Mouse (Mus musculus) thymus, postnatal 14 days (tissue): ENCODE data around the gene Tmem259.
A peak's percentile ranks its signal among the peaks of the same experiment; 100 is the strongest.

Experiments
- DNase-seq: peaks from one replicate; pipeline ENCODE4 v3.0.0; 2021

The Tmem259 gene

GRCm38 (mm10) chr10:79984195-79984816 is at the start of gene Tmem259:
Gene Tmem259 (minus strand): TSS chr10:79984330.
- peak; percentile 92 for DNase-seq

GRCm38 (mm10) chr10:80032799-80033480 is 48.8 kb upstream of the Tmem259 start:
- no peak for DNase-seq

GRCm38 (mm10) chr10:80030736-80031135 is 46.6 kb upstream of the Tmem259 start:
- no peak for DNase-seq

DNA sequence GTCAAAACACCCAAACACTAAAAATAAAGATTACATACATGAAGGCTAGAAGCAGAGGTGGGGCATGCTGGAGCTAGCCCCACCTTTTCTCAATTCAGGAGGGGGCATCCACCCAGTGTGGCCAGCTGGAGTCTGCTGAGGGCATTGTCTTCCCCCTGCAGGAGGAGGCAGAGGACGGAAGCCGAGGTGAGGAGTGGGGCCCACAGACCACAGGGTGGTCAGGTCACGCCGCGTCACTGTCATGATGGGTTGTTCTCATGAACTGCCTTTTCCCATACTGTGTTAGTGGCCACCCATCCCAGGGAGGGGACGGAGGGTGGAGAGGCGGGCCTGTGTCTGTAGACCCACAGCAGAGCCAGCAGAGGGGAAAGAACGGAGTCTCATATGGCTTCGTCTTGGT is 46.1 kb upstream of the Tmem259 start:
- no peak for DNase-seq

DNA sequence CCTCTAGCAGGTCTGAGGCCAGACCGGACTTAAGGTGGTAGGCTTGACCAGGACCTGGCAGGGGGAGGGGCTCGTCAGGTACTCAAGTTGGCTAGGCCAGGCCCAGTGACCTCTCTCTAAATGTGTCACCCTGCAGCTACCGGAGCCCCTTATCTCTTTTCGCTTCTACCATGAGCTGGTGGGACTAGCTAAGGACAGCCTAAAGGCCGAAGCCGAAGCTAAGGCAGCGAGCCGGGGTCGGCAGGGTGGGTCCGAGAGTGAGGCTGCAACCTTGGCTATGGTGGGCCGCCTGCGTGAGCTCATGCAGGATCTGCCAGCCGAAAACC is 44.4 kb upstream of the Tmem259 start:
- no peak for DNase-seq

GRCm38 (mm10) chr10:80027681-80028520 is 43.8 kb upstream of the Tmem259 start:
- DNase-seq = peak; percentile 33

GRCm38 (mm10) chr10:80025889-80026288 is 41.8 kb upstream of the Tmem259 start:
- DNase-seq = peak; percentile 65

DNA sequence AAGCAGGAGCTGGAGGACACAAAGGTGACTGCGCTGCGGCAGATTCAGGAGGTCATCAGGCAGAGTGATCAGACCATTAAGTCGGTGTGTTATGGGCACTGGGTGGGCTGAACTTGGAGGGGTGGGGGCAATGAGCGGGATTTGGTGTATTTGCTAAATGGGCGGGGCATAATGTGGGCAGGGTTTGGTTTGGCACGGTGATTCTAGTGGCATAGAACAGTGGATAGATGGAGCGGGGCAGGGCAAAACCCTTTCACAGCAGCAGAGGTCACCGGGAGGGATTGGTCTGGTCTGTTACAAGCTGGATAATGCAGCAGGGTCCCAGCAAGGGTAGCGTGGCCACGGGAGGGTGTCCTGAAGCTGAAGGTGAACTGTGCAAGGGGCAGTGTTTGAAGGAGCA is 41.3 kb upstream of the Tmem259 start:
- DNase-seq = no peak

- peak; percentile 58 for DNase-seq
Observed at GRCm38 (mm10) chr10:80025044-80025347, 40.9 kb upstream of the Tmem259 start.

DNA sequence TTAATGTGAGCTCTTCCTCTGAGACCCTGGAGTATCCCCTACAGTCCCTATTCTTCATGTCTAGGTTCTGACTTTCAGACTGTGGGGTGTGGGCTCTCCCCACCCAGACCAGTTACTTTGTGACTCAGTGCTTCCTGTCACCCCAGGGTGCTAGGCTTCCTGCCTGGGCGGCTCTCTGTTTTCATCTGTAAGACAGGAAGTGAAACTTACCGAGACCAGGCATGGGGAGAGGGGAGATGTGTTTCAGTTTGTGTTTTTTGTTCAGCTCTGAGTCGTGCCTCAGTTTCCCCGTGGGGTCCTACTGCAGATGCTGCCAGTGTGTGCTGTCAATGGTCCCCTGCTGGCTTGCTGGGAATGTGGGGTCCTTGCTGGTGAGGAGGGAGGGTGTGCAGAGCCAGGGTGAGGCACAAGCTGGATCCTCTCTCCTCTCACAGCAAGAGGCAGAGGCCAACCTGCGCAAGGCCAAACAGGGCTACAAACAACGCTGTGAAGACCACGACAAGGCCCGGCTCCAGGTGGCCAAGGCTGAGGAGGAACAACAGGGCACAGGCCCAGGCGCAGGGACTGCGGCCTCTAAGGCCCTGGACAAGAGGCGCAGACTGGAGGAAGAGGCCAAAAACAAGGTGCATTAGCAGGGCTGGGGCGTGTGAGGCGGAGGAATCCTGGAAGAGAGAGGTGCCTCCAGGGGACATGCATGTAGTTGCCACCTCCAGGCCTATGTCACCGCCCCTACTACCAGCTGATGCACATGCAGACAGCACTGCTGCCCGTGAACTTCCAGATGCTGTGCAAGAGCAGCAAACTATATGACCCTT is 40.3 kb upstream of the Tmem259 start:
- DNase-seq = peak; percentile 88

GRCm38 (mm10) chr10:80023758-80024157 is 39.6 kb upstream of the Tmem259 start:
- no peak for DNase-seq

DNA sequence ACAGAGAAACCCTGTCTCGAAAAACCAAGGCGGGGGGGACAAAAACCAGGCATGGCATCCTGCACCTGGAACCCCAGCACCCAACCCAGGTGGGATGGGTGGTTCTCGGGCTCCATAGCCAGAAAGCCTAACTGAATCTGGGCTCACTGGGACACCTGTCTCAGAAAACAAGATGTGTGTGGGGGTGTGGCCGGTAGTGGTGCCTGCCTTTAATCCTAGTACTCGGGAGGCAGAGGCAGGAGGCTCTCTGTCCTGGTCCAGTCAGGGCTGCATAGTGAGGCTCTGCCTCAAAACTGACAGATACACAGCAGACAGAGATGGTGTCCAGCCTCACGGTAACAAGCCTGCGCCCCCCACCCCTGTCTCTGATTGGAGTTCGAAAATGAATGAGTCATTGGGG is 38.7 kb upstream of the Tmem259 start:
- DNase-seq = peak; percentile 37

GRCm38 (mm10) chr10:80022164-80022563 is 38.0 kb upstream of the Tmem259 start:
- DNase-seq = peak; percentile 69

DNA sequence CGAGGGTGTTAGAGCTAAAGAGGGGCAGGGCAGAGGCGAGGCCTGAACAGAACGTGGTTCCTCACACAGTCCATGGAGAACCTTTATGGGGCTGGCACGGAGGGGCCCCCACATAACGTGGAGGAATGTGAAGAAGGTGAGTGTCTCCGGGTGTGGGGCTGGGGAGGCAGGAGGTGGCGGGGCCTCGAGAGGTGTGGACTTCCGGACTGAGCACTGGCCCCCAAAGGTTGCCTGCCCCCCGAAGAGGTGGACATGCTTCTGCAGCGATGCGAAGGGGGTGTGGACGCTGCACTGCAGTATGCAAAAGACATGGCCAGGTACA is 37.2 kb upstream of the Tmem259 start:
- no peak for DNase-seq

DNA sequence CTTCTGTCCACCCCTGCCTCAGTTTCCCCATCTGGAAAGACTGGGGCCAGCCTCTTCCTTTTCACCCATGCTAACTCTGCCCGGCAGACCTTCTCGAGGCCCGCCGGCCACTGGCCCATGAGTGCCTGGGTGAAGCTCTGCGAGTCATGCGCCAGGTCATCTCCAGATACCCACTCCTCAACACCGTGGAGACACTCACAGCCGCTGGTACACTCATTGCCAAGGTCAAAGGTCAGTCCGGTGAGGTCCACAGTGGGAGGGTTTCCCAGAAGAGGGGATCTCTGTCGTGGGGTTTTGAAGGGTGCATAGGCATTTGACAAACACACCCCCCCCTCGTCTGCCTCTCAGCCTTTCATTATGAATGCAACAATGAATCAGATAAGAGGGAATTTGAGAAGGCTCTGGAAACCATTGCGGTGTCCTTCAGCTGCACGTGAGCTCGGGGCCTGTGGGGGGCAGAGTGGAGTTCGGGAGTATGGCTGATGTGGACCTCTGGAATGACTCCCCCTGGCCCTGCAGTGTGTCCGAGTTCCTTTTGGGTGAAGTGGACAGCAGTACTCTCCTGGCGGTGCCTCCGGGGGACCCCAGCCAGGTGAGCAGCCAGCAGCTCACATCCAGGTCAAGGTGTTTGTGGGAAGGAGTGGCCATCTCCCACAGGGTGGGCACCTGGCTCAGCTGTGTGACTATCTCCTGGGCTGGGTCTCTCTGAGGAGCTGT is 36.6 kb upstream of the Tmem259 start:
- peak; percentile 28 for DNase-seq

DNA sequence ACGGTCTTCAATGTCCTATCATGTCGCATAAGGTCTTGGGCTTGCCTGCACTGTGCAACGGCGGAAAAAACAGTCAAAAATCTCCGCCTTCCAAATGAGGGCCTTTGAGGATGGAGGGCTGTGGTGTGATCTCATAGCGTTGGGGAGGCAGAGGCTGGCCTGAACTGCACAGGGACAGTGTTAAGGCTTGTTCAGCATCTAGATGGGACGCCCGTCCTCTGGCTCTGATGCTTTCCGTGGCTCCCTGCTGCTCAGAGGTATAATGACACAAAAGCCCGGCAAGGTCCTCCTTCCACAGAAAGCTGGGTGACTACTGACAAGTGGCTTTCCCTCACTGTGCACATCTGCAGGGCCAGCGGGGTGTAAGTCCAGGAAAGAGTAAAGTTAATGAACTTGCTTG is 36.1 kb upstream of the Tmem259 start:
- DNase-seq = no peak

DNA sequence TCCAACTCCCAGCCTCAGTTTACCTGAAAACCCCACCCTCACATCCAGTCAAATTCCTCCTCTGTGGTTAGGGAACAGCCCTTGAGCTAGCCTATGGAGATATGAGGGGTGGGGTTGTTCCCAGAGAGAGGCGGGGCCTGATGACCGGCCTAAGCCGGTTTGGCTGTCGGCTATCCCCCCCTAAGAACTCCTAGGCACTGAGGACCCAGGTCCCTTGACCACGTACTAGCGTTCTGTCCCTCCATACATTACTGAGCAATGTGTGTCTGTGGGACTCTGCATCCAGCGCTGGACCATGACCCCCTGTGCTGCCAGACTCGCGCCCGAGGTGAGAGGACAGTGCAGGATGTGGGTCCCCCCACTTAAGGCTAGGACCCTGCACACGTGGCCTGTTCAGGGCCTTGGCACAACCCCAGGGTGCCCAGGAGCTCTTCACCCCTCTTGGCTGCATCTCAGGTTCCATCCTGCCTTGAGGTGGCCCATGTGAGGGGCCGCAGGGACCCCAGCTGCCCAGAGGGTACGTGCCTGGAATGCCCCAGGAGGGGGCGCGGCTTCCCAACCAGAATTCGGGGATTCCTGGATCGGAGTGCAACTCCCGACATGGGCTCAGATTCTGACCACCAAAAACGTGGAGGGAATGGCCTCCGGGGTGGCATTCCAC is 35.5 kb upstream of the Tmem259 start:
- DNase-seq = peak; percentile 28

GRCm38 (mm10) chr10:80018739-80019297 is 34.7 kb upstream of the Tmem259 start:
- DNase-seq = peak; percentile 74

- DNase-seq = peak; percentile 76
Observed at GRCm38 (mm10) chr10:80017771-80018170, 33.6 kb upstream of the Tmem259 start.

GRCm38 (mm10) chr10:80017361-80017760 is 33.2 kb upstream of the Tmem259 start:
- peak; percentile 98 for DNase-seq

- no peak for DNase-seq
Observed at GRCm38 (mm10) chr10:80016931-80017330, 32.8 kb upstream of the Tmem259 start.

DNA sequence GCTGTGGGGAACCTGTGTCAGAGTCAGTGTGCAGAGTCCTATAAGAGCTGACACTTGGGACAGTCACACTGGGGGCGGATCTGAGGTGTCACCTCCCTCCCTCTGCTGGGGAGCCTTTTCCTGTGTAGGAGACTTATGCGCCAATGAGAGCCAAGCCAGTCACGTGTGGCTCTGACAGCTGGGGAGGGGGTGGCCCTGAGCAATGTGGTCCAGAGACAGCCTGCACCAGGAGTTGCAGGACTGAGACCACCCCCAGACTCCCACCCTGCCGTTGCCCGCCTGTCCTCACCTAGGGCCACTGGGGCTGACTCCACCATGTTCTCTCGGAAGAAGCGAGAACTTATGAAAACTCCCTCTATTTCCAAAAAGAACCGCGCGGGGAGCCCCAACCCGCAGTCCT is 32.4 kb upstream of the Tmem259 start, which contains the start of gene Arhgap45:
TSS of gene Arhgap45 (plus strand) at position 143 of the 400 bp plus-strand sequence.
- peak; percentile 92 for DNase-seq
